Mouse (Mus musculus) liver, adult (tissue): ENCODE measurements around the gene Ambra1.

Experiments used
- GATA4 ChIP-seq: IDR thresholded peaks from 2 replicates; pipeline ENCODE4 v1.6.1; 2014; ENCODE audit warnings: mild to moderate bottlenecking, low read length; ENCODE audit not compliant: insufficient replicate concordance

Ambra1 gene

DNA sequence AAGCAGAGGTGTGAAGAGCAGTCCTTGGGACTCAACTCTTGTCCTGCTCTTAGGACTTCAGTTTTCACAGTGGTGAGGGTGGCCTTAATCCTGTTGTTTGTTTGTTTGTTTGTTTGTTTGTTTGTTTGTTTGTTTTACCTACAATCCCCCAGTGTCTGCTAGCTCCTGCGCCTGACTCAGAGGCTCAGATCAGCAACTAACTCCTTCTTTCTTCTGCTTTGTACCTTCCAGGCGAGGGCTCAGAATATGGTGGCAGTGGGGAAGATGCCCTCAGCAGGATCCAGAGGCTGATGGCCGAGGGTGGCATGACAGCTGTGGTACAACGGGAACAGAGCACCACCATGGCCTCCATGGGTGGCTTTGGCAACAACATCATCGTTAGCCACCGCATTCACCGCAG, 187.2 kb downstream of the Ambra1 start:
- no peak for TF ChIP-seq GATA4

GRCm38 (mm10) chr2:91920130-91920529, 190.2 kb downstream of the Ambra1 start:
- TF ChIP-seq GATA4, result no peak

- TF ChIP-seq GATA4, result no peak
Observed at GRCm38 (mm10) chr2:91921181-91921789, 191.4 kb downstream of the Ambra1 start.

DNA sequence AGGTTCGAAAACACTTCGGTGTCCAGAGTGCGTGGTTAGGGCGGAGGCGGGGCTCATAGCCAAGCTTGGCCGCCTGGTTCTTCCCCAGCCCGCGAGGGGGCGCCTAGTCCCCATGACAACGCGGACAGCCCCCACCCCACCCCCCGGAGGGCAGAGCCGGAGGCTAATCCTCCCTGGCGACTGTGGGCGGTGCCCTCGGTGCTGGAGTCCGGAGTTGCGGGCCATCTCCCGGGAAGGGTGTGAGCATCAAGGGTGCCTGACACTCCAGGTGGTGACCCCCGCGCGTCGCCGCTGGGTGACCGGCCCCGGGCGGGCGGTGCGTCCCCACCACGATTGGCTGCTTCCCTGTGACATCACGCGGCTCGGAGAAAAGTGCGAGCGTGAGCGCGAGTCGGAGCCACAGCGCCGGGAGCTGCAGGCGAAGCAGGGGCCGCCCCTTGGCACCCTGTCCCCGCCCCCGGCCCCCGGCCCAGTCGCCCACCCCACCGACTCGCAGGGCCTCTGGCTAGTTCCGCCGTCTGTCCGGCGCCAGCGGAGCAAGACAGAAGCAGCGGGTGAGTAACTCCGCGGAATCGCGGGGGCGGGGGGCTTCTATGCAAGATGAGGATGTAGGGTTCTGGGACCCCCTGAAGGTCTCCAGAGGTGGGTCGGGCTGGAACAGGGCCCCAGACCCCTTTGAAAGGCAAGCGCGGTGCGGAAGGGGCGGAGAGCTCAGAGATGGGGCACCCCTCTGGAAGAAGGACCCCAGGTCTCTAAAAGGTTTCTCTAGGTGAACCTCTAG, 192.0 kb downstream of the Ambra1 start:
- TF ChIP-seq GATA4, result no peak

- no peak for TF ChIP-seq GATA4
Observed at GRCm38 (mm10) chr2:91922586-91923414, 192.9 kb downstream of the Ambra1 start.

DNA sequence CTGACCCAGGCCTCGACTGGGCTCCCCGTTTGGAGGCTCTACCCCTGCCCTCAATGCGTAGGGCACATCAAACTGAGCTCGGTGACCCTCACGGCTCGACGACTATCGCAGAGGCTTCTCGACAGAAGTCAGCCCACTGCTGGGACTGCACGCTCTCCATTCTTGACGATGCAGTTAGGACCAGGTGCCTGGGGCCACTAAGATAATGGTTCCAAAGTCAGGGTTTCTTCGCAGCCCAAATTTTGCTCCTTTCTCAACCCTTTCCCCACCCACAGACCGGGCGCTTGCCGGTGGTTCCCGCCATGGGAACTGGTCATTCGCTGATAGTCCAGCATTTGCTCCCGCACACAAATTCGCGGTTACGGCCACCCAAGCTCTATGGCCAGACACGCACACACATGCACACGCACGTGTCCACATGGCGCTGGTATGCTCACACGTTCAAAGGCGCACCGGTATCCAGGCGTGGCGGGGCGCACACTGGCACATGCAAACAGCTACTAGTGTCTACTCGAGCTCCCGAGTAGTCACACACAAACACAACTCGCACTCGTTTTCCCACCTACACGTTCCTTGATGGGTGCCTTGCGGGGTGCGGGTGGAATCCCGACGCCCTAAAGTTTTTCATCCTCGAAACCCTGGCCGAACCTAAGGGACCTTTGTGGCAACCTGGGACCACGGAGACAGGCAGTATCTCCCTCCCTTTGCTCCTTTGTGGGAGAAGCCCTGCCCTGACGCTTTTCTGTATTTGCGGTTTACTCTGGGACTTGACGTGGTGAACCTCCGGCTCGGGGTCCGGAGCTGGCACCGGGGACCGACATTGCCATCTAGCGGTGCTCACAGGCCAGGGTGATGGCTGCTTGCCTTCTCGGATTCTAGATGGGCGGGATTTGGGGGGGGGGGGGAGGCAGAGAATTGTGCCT, 193.7 kb downstream of the Ambra1 start:
- TF ChIP-seq GATA4, result no peak

- no peak for TF ChIP-seq GATA4
Observed at GRCm38 (mm10) chr2:91924726-91925125, 194.8 kb downstream of the Ambra1 start.

DNA sequence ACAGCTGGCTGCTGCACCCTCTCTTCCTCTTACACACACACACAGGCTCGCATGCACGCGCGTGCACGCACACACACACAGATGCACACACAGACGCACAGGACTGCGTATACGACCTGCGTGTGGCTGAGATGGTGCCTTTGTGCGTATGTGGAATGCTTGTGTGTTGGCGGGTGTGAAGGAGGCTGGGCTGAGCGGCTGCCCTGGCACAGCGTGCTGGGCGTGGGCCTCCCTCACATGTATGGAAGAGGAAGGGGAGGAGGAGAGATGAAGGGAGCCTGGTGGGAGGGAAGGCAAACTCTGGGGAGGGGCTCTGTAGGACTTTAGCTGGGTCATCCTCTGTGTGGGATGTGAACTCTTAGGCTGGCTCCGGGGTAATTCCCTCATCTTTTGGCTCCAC, 195.5 kb downstream of the Ambra1 start:
- TF ChIP-seq GATA4, result no peak

GRCm38 (mm10) chr2:91926949-91927348, 197.0 kb downstream of the Ambra1 start, which contains the start of gene Chrm4:
Gene Chrm4 (plus strand): TSS chr2:91927249.
- TF ChIP-seq GATA4, result no peak

- no peak for TF ChIP-seq GATA4
Observed at GRCm38 (mm10) chr2:91927826-91928533, 198.0 kb downstream of the Ambra1 start.

DNA sequence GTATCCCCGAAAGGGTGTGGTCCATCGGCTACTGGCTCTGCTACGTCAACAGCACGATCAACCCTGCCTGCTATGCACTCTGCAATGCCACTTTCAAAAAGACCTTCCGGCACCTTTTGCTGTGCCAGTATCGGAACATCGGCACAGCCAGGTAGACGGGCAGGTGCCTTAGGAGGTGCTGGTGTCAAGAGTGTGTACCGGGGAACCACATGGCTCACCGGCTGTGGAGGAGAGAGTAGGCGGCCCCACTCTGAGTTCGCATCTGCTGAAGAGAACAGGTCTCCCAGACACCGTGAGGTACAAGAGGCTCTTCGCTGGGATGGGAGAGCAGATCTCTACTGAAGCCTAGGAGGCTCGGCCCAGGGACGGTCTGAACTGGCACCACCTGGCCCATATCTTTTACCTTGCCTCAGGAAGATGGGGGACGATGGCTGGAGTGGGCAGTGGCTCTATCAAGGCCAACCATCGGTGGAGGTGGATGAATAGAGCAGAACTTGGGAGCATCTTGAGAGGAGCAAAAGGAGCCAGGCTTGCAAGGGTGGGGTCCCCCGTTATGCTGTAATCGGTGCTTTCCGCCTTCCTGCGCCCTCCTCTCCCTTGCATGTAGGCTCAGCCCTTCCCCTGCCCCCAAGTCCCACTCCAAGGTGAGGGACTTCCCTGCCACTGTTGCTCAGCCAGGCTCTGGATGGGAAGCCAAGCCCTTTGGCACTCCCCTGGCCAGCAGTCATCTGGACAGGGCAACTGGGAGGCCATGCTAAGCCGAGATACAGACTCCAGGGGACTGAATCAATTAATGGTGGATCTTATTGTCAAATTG, 198.8 kb downstream of the Ambra1 start:
- TF ChIP-seq GATA4, result no peak

DNA sequence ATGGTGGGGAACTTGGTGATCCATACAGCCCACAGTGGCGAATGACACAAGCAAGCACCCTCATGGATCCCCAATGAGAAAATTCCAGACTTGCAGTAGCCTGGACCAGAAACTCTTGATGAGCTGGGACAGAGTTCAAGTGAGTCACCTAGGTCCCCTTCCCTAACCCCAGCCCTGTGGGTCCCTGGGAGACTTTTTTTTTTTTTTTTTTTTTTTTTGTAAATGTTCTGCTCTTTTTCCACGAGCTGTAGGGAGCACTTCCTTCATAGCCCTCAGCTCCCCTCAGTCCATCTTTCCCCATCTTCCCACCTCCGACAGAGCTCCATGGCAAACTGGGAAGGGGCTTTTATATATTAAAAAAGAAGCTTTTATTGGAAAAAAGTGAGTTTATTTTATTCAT, 199.5 kb downstream of the Ambra1 start:
- no peak for TF ChIP-seq GATA4

- TF ChIP-seq GATA4, result no peak
Observed at GRCm38 (mm10) chr2:91929936-91930335, 200.0 kb downstream of the Ambra1 start.
